Mouse (Mus musculus) lung, postnatal 0 days (tissue): ENCODE measurements around the gene Cfap65.

Experiments used
- CTCF ChIP-seq: IDR thresholded peaks from 2 replicates; pipeline ENCODE4 v1.5.1; 2016; ENCODE audit warnings: antibody characterized with exemption, mild to moderate bottlenecking
- EP300 ChIP-seq: IDR thresholded peaks from 2 replicates; pipeline ENCODE4 v1.6.1; 2016; ENCODE audit warnings: antibody characterized with exemption, mild to moderate bottlenecking, control low read depth

- TF ChIP-seq CTCF (no peak), EP300 (no peak)
Measured at GRCm38 (mm10) chr1:74877199-74877598, 58.2 kb downstream of the Cfap65 start.
